Mouse (Mus musculus) naive thymus-derived CD4-positive, alpha-beta T cell, adult 2 months (primary cell): Measurements from ENCODE around the gene Npm1.

Source experiments
- DNase-seq: peaks from one replicate; pipeline ENCODE4 v3.0.0-alpha.2; 2011; ENCODE audit warnings: low read depth

Npm1 gene

DNA sequence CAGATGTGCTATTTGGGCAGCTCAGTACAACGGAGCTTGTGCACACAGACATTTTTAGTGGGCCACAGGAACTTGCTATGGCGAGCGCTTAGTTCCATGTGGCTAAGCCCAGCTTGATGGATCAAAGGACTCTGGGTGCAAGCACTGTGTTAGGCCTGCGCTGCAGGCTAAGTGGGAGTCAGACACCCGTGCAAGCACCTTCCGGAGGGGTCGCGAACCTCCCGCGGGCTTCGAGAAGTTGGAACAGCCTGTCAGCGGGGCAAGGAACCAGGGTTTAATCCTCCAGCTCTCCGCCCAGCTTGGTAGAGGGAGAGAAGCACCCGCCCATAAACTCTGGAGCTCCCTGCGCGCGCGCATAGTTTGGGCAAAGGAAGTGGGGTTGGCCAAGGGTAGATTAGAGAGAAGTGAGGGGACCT is 17.7 kb upstream of the Npm1 start:
- no peak for DNase-seq

DNA sequence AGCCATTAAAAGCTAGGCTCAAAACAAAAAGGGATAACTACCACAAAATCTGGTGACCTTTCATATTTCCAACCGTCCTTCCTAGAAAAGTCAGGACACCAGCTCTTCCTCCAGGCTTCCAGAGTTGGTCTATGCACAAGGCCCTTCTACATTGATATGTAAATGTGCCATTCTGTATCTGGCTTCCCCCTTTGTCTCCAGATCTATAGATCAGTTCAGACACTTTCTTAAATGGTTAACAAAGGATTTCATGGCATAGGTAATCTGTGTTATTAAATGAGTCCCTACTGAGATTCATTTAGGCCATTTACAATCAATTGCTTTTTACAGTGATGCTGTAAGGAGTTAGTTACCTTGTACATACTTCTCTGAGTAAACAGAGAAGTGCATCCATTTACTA is 16.8 kb upstream of the Npm1 start:
- no peak for DNase-seq

DNA sequence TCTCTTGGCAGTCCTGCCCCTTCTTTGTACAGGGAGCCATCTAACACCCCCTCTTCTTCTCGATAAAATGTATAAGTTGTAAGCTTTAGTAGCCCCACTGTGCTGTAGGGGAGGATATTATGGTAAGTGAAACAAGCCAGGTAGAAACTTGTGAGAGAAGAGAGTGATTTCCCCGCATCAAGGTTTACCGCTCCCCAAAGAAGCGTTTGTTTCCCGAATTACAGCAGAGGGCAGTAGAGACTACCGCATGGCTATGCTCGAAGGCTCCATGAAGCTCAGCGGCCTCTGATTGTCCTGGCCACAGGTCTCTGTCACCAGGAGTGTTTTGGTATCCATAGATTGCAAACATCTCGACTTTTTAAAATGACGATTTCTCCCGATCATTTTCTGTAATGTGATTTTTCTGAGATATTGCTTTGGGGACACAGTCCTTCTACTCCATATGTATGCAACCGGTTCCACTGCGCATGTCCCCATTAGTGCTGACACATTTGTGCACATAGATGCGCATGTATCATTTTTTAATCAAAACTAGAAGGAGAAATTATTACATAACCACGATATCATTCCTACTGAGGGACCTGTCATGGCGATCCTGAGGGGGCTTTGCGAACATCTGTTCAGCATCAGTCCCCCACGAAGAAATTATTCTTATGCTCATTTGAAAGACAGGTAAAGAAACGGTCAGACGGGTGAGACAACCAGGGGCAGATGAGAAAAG is 13.7 kb upstream of the Npm1 start:
- DNase-seq: no peak

DNA sequence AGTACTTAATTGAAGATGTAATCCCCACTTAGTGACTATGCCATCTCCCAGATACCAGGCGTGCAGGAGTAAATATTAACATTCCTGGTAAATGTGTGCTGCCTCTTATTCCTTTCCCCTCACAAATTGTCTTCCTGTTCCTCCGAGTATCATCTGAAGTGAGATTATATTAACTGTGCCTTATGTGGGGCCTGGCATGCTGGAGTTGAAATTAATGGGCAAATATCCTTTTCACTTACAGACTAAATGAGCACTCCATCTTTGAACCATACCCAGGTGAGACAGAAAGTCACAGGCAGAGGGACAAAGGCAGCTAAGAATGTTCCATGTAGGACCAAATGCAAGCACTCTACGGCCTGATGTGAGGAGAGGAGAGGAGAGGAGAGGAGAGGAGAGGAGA is 12.8 kb upstream of the Npm1 start:
- DNase-seq: no peak

DNA sequence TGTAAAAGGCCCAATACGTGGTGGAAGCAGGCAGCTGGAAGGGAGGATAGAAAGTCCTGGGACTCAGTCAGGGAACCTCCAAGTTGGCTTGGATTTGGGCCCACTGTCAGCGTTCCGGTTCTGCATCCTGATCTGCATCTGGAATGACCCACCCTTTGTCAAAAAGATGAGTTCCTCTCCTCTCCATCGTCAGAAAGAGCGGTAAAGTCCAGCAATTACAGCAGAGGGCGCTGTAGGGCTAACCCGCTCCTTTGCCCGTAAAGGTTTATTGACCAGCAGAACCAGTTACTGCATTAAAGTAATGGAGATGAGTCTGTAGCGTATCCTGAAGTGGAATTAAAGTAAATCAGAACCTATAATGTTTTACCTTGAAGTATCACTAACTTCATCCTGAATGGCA is 7.5 kb upstream of the Npm1 start:
- DNase-seq: peak; percentile 75

DNA sequence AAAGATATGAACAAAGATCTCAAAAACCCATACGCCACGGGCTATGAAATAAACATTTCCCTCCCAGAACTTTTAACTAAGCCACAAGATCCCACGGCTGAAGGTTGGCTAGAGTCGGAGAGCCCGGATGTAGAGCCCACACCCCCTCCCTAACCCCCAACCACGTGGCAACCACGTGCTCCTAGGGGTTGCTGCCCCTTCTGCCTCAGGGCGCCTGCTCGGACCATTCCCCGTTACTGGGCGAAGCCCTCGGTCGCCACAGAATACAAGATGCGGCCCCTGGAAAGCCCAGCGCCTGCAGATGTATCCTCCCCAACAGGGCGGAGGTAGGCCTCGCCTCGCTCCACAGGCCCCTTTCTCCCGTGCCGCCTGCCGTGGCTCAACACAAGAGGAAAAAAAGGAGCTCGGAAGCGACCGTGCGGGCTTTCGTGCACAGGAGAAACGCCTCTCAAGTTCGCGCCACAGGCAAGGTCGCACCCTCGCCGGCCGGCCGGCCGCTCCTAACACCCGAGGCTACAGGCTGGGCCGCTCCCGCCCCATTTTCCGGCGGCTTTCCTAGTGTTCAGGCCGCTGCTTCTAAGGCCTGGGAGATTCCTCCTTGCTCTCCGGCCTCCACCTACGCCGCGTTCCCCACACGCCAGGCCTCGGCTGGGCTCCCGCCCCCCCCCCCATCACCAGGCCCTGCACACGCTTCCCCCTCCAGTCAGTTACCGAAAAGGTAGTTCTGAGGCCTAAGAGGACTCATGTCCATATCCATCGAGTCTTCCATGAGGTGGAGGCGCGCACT is 602 bp downstream of the Npm1 start:
- peak; percentile 82 for DNase-seq

DNA sequence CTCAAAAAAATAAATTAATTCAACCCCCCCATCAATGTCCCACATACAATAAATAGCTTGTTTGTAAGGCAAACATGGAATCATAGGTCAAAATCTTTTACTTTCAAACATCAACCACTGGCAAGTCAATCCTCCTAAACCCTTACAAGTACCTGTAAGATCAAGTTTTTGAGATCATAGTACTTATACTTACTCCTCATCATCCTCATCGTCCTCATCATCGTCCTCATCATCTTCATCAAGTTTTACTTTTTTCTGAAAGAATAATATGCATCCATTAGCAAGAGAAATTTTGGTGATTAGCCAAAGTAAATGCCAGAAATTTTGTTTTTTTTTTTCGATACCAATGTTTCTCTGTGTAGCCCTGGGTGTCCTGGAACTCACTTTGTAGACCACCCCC is 3.3 kb downstream of the Npm1 start:
- DNase-seq: no peak

DNA sequence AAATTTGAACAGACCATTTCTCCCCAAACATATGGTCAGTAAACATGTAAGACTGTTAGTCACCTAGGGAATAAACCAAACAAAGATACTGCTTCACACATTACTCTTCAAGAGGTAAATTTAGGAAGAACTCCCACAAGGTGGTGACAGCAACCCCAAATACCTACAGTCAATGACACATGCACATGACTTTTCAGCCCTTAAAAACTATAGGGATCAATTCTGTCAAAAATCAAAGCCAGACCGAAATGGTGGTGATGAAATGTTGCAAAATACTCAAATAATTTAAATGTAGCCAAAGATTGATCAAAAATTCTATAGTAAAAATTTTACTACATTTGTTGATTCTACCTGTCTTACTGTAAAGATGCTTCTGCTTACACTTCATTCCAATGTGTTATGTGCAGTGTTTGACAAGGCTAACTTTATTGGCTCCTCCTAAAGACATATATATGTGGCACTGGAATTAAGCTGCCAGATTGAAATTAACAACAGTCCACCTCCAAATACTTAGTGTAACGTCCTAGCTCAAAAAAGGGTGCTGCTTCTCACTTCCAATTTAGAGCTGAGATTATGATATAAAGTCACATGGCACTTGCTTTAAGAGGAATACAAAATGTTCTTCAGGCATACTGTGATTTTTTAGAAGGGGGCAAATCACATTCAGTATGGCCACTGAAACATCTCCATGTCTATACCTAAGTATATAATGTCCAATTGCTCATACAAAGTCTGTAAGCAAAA is 5.4 kb downstream of the Npm1 start:
- no peak for DNase-seq

DNA sequence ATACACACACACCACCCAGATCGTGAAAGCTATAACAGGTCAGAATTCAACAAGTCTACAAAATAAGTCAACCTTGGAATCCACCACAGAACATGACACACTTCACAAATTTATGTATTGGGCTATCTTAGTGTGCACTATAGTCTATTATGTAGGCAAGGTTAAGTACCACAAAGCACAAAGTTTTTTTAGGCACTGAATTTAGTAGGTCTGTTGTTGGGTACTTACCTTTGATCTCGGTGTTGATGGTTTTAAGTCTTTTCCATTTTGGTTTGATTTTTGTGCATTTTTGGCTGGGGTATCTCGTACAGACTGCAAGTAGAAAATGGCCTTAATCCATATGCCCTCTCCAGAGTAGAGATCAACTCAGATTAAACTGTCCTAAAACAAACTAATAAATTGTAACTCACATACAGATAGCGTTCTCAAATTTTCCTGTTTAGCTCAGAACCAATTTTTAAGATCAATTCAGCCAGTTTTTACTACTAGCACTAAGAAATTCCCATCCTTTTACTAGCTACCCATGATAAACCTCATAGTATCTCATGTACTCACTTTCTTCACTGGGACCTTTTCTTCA is 6.5 kb downstream of the Npm1 start:
- DNase-seq: no peak

DNA sequence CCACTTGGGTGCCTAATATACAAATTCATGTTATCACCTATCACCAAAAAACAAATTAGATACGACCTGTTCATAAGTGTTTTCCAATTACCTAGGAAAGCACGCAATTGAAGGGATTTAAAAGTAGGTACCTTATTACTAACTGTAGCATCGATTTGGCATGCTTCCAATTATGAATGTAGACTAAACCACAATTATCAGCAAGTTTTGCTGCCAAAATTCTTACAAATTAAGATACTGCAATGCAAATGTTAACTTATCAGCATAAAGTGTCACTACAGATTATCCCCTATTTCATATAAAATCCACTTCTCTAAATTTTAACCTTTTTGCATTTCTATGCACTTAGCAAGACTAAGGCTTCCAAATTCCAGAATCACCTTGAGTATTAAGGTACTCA is 8.5 kb downstream of the Npm1 start:
- DNase-seq: no peak

DNA sequence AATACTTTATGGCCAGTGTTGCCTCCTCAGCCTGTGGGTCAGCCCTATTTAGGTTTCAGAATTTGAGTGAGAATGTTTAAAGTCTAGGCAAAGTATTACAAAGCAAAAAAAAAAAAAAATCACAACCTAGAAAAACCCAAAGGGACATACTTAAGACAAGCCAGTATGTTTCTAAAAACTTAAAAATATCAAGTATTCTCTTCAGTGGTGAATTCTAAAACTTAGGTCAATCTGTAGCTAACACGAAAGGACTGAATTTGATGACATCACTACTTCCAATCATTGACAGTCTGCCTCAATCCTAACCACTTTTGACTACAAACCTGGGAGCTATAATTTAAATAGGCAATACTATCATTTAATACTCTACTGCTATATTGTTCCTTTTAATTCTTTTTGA is 10.0 kb downstream of the Npm1 start:
- no peak for DNase-seq

DNA sequence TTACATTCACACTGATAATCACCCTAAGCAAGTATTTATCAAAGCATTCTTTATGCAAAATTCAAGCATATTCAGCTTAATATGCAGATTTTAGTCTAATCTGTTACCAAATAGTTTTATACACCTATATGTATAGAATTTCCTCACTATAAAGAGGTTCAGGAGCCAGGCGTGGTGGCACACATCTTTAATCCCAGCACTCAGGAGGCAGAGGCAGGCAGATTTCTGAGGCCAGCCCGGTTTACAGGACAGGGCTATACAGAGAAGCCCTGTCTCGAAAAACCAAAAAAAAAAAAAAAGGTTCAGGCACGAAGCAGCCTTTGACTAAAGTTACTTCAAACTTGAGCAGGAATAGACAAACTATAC is 11.2 kb downstream of the Npm1 start:
- no peak for DNase-seq

DNA sequence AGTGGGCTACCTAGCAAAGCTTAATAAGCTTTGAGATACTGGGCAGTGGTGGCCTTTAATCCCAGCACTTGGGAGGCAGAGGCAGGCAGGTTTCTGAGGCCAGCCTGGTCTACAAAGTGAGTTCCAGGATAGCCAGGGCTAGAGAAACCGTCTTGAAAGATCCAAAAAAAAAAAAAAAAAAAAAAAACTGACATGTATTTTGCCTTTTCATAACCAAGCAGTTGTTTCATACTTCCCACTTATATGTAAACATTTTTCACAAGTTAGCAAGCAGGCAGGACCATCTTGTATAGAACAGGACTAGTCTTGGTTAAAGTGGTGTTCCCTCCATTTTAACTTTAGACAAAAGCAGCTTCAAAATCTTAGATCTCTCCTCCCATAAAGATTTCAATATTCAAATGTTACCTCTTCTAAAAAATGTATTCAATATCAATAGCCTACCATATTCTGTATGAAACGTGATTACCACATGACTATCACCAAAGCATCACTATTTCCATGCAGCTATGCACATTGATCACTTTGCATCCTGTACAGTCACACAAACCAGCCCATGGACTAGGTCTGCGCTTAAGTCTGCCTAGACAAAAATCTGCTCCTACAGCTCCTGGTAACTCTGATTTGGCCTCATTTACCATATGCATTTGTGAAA is 11.8 kb downstream of the Npm1 start:
- DNase-seq: no peak

DNA sequence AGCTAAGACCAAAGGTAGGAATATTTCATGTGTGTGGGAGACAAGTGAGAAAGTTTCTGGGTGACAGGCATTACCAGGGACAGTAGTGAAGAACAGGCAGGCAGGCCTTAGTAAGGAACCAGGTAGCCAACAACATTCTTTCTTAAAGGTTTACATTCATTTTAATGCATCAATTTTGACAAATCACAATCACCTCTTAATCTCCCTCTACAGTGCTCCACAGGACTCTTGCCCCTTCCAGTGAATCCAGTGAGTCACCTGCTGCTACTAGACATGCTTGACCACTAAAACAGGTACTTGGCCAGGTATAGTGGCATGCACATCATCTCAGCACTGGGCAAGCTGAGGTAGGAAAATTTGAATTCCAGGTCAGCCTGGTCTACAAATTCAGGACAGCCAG is 12.6 kb downstream of the Npm1 start:
- DNase-seq: no peak

DNA sequence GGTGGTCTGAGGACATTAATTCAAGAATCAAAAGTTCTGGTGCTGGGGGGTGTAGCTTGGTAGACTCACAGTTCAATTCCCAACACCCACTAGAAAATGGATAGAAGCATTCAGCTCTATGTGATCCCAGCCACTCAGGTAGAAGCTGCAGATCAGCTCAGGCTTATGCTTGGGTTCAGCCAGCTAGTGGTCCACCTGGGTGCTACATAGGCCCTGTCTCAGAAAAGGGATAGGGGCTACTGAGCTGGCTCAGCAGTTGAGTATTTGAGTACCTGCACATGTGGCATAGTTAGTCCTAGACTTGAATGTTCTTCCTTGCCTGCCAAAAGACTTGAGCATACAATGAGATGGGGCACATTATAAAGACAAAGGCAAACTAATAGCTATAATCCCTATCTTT is 13.6 kb downstream of the Npm1 start:
- DNase-seq: no peak

DNA sequence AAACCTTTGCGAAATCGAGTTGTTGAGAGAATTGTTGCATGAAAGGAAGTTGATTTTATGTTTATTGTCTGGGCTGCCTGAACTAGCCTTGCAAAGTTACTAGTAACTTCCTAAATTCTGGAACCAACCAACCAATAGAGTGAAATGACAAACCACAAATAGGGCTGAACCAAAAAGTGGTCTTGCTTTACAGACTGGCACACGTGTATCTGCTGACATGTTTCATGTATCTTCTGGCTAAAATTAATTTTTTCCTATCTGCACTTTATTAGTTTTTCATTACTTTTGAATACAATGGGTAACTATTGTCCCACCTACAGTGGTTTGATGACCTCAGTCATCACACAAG is 13.9 kb downstream of the Npm1 start:
- DNase-seq: no peak

DNA sequence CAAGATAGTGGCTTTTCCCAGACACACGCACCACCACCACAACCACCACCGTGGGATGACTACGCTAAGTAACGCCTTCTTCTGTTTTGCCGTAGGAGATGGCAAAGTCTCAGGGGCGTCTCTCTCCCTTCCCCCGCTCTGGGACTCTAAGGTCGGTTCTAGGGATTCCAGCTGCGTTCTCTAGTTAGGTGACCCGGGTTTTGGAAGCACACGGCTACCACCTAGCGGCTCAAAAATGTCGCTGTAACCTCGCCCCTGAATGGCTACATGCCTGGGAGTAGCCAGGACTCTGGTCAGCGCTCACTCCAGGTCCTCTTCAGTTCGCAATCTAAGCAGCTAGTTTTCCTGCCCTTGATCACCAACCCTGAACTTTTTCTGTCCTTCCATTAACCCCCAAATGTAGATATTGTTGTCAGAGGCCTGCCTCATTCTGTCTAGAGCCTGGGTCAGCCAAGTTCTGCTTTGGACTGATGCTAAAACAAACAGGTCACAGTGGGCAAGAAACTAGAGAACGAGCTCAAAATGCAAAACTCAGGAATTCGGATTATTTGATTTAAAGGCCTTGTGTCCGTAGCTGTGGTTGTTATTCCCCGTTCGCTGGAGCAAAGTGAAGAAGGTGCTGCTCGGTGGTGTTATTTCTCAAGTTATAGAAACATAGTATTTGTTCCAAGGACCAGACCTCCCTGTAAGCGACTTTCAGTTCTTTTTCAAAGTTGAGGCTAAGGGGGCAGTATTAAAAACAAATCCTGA is 14.5 kb downstream of the Npm1 start:
- DNase-seq: peak; percentile 78

DNA sequence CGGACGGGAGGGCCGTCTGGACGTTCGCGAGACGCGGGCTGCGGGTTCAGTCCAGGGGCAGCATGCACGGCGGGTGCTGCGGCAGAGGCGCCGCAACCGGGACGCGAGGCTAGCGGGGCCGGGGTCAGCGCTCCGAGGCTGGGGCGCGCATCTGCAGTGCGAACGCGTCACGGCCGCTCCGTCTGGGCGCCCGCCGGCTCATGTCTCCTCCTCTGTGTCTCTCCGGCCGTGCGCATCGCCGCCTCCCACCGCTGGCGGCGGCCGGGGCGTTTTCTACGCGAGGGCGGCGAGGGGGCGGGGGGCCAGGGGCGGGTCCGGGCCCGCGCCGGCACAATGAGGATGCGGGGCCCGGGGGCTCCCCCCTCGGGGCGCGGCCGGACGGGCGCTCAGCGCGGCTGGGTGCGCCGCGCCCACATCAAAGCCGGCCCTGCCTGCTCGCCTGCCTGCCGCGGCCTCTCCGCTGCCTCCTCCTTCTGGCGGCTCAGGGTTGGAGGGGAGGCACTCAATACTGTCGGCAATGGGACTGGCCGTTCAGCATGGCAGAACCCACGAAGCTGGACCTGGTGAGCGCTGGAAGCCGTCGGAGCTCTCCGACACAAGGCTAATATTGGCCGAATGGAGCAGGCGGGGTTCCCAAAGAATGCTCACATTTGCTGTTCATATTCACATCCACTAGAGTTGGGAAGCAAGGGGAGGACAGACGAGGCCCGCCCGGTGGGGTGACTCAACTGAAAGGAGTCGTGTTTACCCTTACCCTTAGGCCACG is 15.3 kb downstream of the Npm1 start:
- DNase-seq: peak; percentile 51

DNA sequence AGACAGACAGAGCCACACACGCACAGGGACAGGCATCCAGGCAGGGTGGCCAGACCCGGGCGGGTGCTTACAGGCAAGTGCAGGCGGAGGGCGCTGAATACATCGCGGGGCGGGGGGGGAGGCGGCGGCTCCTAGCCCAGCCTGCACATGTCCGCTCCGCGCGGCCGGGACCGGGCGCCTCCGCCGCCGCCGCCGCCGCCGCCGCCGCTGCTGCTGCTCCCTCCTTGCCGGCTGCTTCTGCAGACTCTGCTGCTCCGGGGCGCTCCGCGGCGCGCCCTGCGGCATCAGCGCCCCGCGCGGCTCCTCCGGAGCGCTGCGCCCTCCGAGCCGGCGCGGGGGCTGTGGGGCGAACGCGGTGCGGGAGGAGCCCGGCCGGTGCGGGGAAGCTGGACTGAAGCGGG is 15.8 kb downstream of the Npm1 start, which contains the start of gene Fgf18:
TSS of gene Fgf18 (minus strand) at position 230 of the 401 bp plus-strand sequence.
- DNase-seq: peak; percentile 52

DNA sequence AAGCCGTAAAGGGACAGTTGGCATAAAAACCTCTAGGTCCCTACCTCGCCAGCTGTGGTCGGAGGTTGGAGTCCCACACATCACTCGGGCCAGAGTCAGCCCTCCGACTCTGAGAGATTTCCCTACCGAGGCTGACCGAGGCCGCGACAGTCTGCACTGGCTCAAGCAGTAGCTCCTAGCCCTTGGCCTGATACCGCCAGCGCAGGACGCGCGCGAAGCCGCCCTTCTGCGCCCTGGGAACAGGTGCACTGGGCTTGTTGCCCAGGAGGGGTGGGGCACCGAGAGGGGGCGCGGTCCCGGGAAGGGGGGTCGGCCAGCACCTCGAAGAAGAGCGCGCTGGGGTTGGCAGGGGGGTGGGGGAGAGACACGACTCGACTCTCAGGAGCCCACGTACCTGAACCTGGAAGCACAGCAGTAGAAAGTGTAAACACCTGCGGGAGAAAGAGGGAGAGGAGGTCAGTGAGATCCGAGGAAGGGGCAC is 16.3 kb downstream of the Npm1 start:
- DNase-seq: peak; percentile 37

DNA sequence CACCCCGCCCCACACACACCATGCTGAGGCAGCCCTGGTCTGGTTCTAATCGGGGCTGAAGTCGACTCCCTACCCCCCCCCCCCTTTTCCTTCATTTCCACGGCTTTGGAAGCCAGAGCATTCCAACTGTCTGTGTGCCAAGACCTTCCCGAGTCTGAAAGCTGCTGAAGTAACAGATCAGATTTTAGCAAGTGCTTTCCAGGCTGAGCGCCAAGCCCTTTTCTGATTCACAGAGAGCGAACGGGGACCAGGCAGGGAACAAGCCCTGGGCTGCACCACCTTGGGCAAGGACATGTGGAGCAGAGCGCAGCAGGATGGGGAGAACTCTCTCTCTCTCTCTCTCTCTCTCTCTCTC is 16.9 kb downstream of the Npm1 start:
- DNase-seq: no peak
